Mouse (Mus musculus) layer of hippocampus, adult 8-10 months (tissue): Measurements from ENCODE around the gene Gdpd2. TPM values are rescaled to one million over a fixed set of nuclear protein-coding genes. Genes with fewer than 3 reads are reported as not detected.

Experiments
- DNase-seq, 2 experiments: peaks; one replicate each; pipeline ENCODE4 v3.0.0; 2022; ENCODE audit warnings: low spot score in 2 of 2
- total RNA-seq, 4 experiments: library from RNA; stranded (reverse); gene quantifications; 2 replicates each; pipeline ENCODE4 v1.2.4; 2022

Gdpd2 gene
- 10 to 100 TPM; 10.5 to 17.9 (median 15.4) TPM for total RNA-seq

DNA sequence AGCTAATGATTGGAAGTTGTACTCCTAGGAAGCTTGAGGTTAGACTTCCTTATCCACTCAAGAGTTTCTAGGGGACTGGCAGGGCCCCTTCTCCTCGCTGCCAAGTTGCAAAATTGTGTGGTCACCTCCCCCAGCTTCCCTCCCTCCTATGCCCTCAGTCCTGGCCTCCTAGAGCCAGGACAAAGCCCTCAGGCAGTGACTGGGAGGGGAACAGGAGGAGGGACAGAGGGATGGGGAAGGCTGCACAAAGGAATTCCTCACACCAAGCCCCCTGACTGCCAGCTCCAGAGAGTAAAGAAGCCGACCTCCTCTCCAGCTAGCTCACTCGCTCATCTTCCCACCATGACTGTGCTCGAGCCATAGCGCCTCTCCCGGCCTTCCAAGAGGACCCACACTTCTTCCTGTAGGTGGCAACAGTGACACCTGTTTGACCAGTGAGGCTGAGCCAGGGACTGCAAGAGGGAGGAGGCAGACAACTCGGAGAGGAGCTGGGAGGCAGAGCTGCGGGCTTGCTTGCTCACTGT lies at the start of gene Gdpd2:
Gene Gdpd2 (plus strand): TSS at position 209 of the 524 bp plus-strand sequence.
- peak in 1 of 2 experiments; percentile 5 for DNase-seq

- no peak for DNase-seq
Observed at GRCm38 (mm10) chrX:100686527-100686926, 43.1 kb upstream of the Gdpd2 start.

- no peak for DNase-seq
Observed at GRCm38 (mm10) chrX:100687360-100688032, 42.2 kb upstream of the Gdpd2 start.

- no peak for DNase-seq
Observed at GRCm38 (mm10) chrX:100688033-100688370, 41.7 kb upstream of the Gdpd2 start.

DNA sequence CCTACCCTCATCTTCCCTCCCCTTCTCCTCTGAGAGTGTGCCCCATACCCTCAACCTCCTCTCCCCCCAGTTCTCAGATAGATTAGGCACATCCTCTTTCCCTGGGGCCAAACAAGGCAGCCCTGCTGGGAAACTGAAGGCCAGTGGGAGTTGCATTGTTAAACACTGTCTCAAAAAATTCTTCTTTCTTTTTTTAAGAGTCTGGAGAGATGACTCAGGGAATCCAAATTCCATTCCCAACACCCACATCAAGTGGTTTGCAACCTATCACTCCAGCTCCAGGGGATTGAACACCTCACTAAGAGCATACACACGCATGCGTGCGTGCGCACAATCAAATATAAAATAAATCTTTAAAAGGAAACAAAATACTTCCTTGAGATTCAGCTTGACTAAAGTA lies 32.9 kb upstream of the Gdpd2 start:
- no peak for DNase-seq

DNA sequence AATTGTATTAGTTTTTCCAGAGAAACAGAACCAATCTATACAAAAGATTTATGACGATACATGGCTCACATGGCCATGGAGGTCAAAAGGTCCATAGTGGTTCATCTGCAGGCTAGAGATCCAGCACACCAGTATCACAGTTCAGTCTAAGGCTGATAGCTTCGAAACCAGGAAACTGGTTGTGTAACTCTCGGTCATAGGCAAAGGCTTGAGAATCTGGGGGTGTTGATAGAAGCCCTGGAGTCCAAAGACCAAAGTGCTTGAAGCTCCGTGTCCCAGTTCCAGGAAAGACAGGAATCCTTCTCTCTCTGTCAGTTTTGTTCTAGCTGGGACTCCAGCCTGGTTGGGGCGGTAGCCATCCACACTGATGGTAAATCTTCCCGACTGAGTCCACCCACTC lies 21.6 kb upstream of the Gdpd2 start:
- no peak for DNase-seq

DNA sequence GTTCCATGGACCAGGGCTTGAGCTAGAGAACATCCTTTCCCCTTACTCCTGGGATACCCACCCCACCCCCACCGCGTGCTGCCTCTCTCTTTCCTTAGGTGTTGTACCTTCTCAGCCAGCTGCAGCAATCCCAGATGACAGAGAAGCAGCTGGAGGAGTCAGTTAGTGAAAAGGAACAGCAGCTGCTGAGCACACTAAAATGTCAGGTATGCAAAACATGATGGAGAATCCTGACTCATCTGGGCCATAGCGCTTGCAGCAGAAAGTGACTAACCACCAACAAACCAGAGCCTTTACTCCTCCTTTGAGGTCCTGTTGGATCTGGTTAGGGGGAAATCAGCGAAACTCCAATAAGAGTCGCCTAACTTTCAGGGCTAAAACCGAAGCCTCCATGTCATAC lies 13.5 kb upstream of the Gdpd2 start:
- DNase-seq, result no peak

GRCm38 (mm10) chrX:100728947-100729346 lies 726 bp upstream of the Gdpd2 start:
- DNase-seq, result peak; percentile 14 to 37

GRCm38 (mm10) chrX:100730266-100730665 lies 593 bp downstream of the Gdpd2 start:
- no peak for DNase-seq

- no peak for DNase-seq
Observed at GRCm38 (mm10) chrX:100734359-100734758, 4.7 kb downstream of the Gdpd2 start.

GRCm38 (mm10) chrX:100738918-100739317 lies 9.2 kb downstream of the Gdpd2 start:
- peak; percentile 51 to 71 for DNase-seq

- peak in 1 of 2 experiments; percentile 6 for DNase-seq
Observed at GRCm38 (mm10) chrX:100739443-100739842, 9.8 kb downstream of the Gdpd2 start.

DNA sequence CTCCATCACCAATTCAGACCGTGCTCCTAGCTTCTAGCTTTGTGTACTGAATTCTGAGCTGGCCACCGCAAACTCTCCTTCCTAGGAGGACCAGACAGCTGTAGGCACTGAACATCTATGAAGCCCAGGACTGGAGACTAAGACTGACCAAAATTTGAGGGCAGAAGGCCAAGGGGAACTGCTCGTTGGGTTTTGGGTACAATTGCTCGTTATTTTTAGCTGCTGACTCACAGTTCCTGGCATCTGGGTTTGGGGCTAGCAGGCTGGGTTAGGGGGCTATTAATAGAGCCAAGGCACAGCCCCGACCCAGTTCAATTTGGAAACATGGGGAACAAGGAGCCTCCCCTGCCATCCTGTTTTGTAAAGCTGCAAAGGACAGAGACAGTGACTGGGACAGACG lies 11.1 kb downstream of the Gdpd2 start:
- DNase-seq, result peak in 1 of 2 experiments; percentile 9

DNA sequence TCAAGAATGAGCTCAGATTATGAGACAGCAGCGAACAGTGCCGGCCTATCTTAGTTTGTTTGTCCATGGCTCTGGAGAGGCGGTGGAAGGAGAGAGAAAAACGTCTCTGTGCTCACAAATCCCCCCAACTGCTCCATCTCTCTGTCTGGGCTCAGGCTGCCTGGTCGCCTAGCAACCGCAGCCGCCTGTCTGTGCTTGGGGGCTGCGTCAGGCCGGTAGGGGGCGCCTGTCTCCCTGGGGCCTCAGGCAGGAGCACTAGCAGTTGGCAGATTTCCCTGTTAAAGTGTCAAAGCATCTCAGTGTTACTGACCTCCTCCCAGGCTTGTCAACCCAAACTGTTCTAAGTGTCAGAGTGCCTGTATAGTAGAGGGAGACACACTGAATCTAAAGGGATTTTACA lies 12.3 kb downstream of the Gdpd2 start:
- peak; percentile 73 to 82 for DNase-seq

DNA sequence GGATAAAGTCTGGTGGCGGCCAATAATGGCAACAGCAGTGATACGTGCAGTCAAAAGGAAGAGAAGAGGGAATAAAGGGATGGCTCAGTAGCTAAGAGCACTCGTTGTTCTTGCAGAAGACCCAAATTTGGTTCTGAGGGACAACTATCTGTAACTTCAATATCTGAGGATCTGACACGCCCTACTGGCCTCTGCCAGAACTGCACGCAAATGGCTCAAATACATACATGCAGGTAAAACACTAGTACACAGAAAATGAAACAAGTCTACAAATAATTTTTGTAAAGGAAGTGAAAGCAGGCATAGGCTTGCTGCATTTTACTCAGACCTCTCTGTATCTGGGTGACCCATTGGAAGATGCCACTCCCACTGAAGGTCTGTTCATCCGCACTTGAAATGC lies 36.2 kb downstream of the Gdpd2 start:
- no peak for DNase-seq

GRCm38 (mm10) chrX:100767181-100767884 lies 37.7 kb downstream of the Gdpd2 start, which contains the start of gene Dlg3:
Dlg3 (plus strand) TSS chrX:100767722.
- DNase-seq, result peak; percentile 58 to 70

DNA sequence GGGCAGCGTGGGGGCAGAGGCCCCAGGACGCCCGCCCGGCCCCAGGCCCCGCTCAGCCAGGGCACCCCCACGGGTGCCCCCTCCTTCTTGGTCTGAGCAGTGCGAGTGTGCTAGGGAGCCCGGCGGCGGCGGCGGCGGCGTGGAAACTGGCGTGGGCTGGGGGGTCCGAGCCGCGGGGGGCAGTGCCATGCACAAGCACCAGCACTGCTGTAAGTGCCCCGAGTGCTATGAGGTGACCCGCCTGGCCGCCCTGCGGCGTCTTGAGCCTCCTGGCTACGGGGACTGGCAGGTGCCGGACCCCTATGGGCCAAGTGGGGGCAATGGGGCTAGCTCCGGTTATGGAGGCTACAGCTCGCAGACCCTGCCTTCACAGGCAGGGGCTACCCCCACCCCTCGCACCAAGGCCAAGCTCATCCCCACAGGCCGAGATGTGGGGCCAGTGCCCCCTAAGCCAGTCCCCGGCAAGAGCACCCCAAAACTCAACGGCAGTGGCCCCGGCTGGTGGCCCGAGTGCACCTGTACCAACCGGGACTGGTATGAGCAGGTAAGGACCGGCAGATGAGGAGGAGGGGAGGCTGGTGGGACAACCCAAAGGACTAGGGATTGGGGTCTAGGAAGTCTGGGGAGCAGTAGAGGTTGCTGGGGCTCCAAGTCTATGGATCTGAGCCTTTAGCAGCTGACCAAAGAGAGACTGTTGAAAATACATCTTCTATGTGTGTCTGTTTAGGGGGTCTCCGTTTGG lies 38.4 kb downstream of the Gdpd2 start:
- no peak for DNase-seq

DNA sequence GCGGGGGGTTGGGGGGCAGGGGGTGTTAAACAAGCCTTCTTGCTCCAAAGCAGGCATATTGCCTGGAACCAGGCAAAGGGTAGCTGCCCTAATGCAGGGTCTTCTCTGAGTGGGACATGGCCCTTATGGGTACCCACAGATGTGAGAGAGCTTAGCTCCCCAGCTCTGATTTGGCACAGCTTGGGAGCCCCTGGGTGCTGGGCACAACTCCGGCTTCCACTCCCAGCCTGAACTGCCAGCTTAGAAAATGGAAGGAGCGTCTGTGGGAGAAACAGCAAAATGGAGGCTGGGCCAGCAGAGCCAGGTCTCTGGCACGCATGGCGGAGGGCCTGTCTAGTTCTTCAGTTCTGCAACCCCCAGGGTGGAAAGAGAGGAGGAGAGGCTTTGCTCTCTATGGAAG lies 39.6 kb downstream of the Gdpd2 start:
- no peak for DNase-seq

- DNase-seq, result peak in 1 of 2 experiments; percentile 46
Observed at GRCm38 (mm10) chrX:100774341-100774811, 44.7 kb downstream of the Gdpd2 start.

DNA sequence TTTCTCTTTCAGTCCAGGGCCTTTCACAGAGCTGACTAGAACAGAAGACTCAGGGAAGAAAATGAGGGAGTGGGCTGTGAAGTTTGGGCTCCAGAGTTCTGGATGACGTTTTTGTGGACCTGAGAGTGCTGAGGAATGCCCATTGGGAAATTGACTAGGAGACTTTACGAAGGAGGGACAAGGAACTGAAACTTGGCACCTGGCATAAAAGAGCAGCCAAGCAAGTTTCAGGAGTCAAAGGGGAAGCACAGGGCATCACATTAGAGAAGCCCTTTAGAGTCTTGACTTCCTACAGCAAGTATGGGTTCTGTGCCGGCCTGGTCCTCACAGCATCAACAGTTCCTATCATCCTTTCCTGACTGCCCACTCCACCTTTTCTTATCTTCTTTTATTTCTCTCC lies 45.7 kb downstream of the Gdpd2 start:
- DNase-seq, result no peak

DNA sequence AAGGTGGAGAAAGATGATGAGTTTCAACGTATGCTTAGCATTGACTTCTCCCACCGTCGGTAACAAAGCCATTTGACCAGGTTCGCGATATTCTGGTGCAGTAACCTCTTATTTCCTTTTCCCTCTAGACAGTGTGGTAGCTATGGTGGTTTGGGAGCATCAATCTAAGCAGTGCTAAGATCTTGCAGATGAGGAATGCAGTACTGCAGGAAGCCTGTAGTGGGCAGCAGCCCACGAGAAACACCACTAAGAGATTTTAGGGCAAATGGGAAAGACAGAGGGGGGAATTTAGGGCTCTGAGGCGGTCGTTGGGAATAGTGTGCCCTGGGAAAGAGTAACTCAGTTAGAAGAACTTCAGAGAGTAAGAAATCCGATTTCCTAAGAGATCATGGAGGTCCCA lies 46.8 kb downstream of the Gdpd2 start:
- DNase-seq, result peak in 1 of 2 experiments; percentile 66
